Mouse (Mus musculus) CH12.LX (cell line): ENCODE measurements around the gene Bap1. TPM values are rescaled to one million over a fixed set of nuclear protein-coding genes. Genes with fewer than 3 reads are reported as not detected.
A peak's percentile ranks its signal among the peaks of the same experiment; 100 is the strongest.

Experiments used
- DNase-seq: peaks from one replicate; pipeline ENCODE4 v3.0.0-alpha.2; 2013; ENCODE audit errors: extremely low read depth
- H3K27ac ChIP-seq: 2 replicates; pipeline ENCODE4 v1.5.1; 2012; ENCODE audit warnings: low read depth, mild to moderate bottlenecking, control low read depth, moderate library complexity; ENCODE audit not compliant: insufficient read depth
- H3K27me3 ChIP-seq: replicated peaks from 2 replicates; pipeline ENCODE3; 2012; ENCODE audit warnings: inconsistent platforms
- H3K36me3 ChIP-seq, 2 experiments: replicated peaks in 1 of 2; 2 replicates each; pipeline versions ENCODE3 to v1.6.1; 2012; ENCODE audit warnings: inconsistent platforms in 1 of 2, low read length in 1 of 2, mild to moderate bottlenecking in 1 of 2, mixed read lengths in 1 of 2, moderate library complexity in 1 of 2; ENCODE audit not compliant: control insufficient read depth in 1 of 2, insufficient read depth in 1 of 2
- H3K4me1 ChIP-seq, 2 experiments: 2 replicates each; pipeline ENCODE4 v1.6.1; 2012; ENCODE audit warnings: inconsistent platforms in 1 of 2, moderate library complexity in 1 of 2; ENCODE audit not compliant: insufficient read depth in 2 of 2, control insufficient read depth in 1 of 2
- H3K4me2 ChIP-seq: 2 replicates; pipeline ENCODE4 v1.6.1; 2012; ENCODE audit warnings: low read depth, mild to moderate bottlenecking, control low read depth; ENCODE audit not compliant: poor library complexity, insufficient read depth, severe bottlenecking
- H3K4me3 ChIP-seq, 3 experiments: fragments of 150-350 bp in 1 of 3; sonication (generic) in 1 of 3; replicated peaks in 1 of 3; 2 replicates each; pipeline versions ENCODE3 to v1.5.1; 2011 to 2012; ENCODE audit warnings: low read depth in 2 of 3, low read length in 2 of 3, mild to moderate bottlenecking in 2 of 3, moderate library complexity in 2 of 3, control low read depth in 1 of 3, improper control_type of control experiment in 1 of 3, inconsistent platforms in 1 of 3, mixed read lengths in 1 of 3; ENCODE audit not compliant: poor library complexity in 1 of 3
- H3K79me2 ChIP-seq: replicated peaks from 2 replicates; pipeline ENCODE4 v1.6.1; 2012; ENCODE audit warnings: mild to moderate bottlenecking, moderate library complexity; ENCODE audit not compliant: control insufficient read depth, poor library complexity, insufficient read depth, severe bottlenecking; ENCODE audit errors: extremely low read depth
- H3K9ac ChIP-seq: 2 replicates; pipeline ENCODE4 v1.6.1; 2012; ENCODE audit warnings: low read depth, mild to moderate bottlenecking, control low read depth, moderate library complexity; ENCODE audit not compliant: insufficient read depth
- H3K9me3 ChIP-seq: replicated peaks from 2 replicates; pipeline ENCODE3; 2012; ENCODE audit warnings: low read length, inconsistent platforms, mixed read lengths
- CHD1 ChIP-seq: IDR thresholded peaks from 2 replicates; pipeline ENCODE4 v1.6.1; 2012; ENCODE audit warnings: low read depth, low read length, improper control_type of control experiment, inconsistent platforms
- CTCF ChIP-seq, 2 experiments: IDR thresholded peaks in 1 of 2; conservative IDR thresholded peaks in 1 of 2; 2 replicates each; pipeline ENCODE4 v1.5.1; 2011 to 2012; ENCODE audit warnings: low read depth in 2 of 2, low read length in 2 of 2, improper control_type of control experiment in 1 of 2, inconsistent platforms in 1 of 2, mild to moderate bottlenecking in 1 of 2, moderate library complexity in 1 of 2
- E2F4 ChIP-seq: IDR thresholded peaks from 2 replicates; pipeline ENCODE4 v1.6.1; 2011; ENCODE audit warnings: low read depth, low read length, improper control_type of control experiment; ENCODE audit not compliant: insufficient replicate concordance
- EP300 ChIP-seq: IDR thresholded peaks from 2 replicates; pipeline ENCODE4 v1.6.1; 2011; ENCODE audit warnings: low read length, improper control_type of control experiment
- ETS1 ChIP-seq: conservative IDR thresholded peaks from 2 replicates; pipeline ENCODE4 v1.6.1; 2012; ENCODE audit warnings: low read depth, mild to moderate bottlenecking, inconsistent platforms, low read length, improper control_type of control experiment, moderate library complexity
- GABPA ChIP-seq: IDR thresholded peaks from 2 replicates; pipeline ENCODE4 v1.6.1; 2012; ENCODE audit warnings: low read depth, low read length, improper control_type of control experiment, inconsistent platforms; ENCODE audit not compliant: insufficient replicate concordance
- IRF4 ChIP-seq: IDR thresholded peaks from 2 replicates; pipeline ENCODE4 v1.6.1; 2014; ENCODE audit warnings: low read depth, mild to moderate bottlenecking, inconsistent platforms, low read length, improper control_type of control experiment
- MEF2A ChIP-seq: IDR thresholded peaks from 2 replicates; pipeline ENCODE4 v1.6.1; 2014; ENCODE audit warnings: low read depth, mild to moderate bottlenecking, inconsistent platforms, low read length, improper control_type of control experiment, borderline replicate concordance
- MXI1 ChIP-seq: IDR thresholded peaks from 2 replicates; pipeline ENCODE4 v1.6.1; 2011; ENCODE audit warnings: mild to moderate bottlenecking, low read depth, low read length, improper control_type of control experiment
- POLR2A ChIP-seq: IDR thresholded peaks from 2 replicates; pipeline ENCODE4 v1.6.1; 2011; ENCODE audit warnings: low read depth, mild to moderate bottlenecking, improper control_type of control experiment, low read length
- RAD21 ChIP-seq: IDR thresholded peaks from 2 replicates; pipeline ENCODE4 v1.6.1; 2011; ENCODE audit warnings: low read depth, mild to moderate bottlenecking, low read length, improper control_type of control experiment, moderate library complexity
- RCOR1 ChIP-seq: conservative IDR thresholded peaks from 2 replicates; pipeline ENCODE4 v1.6.1; 2012; ENCODE audit warnings: low read depth, mild to moderate bottlenecking, inconsistent platforms, low read length, improper control_type of control experiment
- USF2 ChIP-seq: conservative IDR thresholded peaks from 2 replicates; pipeline ENCODE4 v1.6.1; 2011; ENCODE audit warnings: low read depth, low read length, improper control_type of control experiment
- ZC3H11A ChIP-seq: IDR thresholded peaks from 2 replicates; pipeline ENCODE4 v1.6.1; 2012; ENCODE audit warnings: low read depth, mild to moderate bottlenecking, inconsistent platforms, low read length, improper control_type of control experiment
- ZNF384 ChIP-seq: IDR thresholded peaks from 2 replicates; pipeline ENCODE4 v1.6.1; 2012; ENCODE audit warnings: low read depth, low read length, improper control_type of control experiment, inconsistent platforms
- dilution Hi-C: fragments of 300-500 bp; cut with MboI; formaldehyde crosslinking; loops from 2 replicates; pipeline ENCODE4 v1.14.3; 2020; ENCODE audit warnings: low sequenced_read_pairs; ENCODE audit not compliant: extremely low pct_unique_long_range_greater_than_20kb, extremely low pct_ligation_motif_present
- in situ Hi-C: fragments of 300-500 bp; cut with MboI; formaldehyde crosslinking; loops from 3 replicates; pipeline ENCODE4 v1.14.3; 2019; ENCODE audit warnings: low sequenced_read_pairs, low pct_ligation_motif_present, low pct_unique_long_range_greater_than_20kb, mixed read lengths
- polyA plus RNA-seq: library from polyadenylated mRNA; unstranded; fragments of >175 nt; gene quantifications from 2 replicates; pipeline ENCODE4 v1.2.1, GENCODE M21; 2012; ENCODE audit warnings: low read depth; ENCODE audit not compliant: insufficient read length
- total RNA-seq, 2 experiments: library from RNA; depleted of rRNA; stranded (reverse); fragments of 300-350 nt in 1 of 2; fragments of >200 nt in 1 of 2; gene quantifications; 2 replicates each; pipeline ENCODE4 v1.2.3; 2012 to 2014

Bap1 gene
- total and polyA plus RNA-seq, 3 experiments = 56.6 to 87.7 (median 62.0) TPM

- Histone ChIP-seq H3K4me1 (peaks cover 7 to 24% of the 10 kb centered on the region in 2 experiments; a peak in 3 of 4 replicates), H3K9ac (peak overlapping the region; percentile 93), H3K4me3 (peak overlapping the region; percentile 79 to 97 (median 88)), H3K36me3 (peaks cover 32 to 48% of the 10 kb centered on the region in 2 experiments), H3K27me3 (peaks cover 8% of the 10 kb centered on the region), H3K4me2 (peak overlapping the region; percentile 95), H3K9me3 (no peaks in the 10 kb centered on the region), H3K27ac (peak overlapping the region; percentile 19), H3K79me2 (peaks cover 29% of the 10 kb centered on the region)
- dilution Hi-C loops = no loop called here
- TF ChIP-seq MEF2A (no peak), ETS1 (no peak)
- in situ Hi-C loops = no loop called here
- DNase-seq = peak; percentile 21
These were observed 46.4 kb upstream of the Bap1 start for GRCm38 (mm10) chr14:31204844-31205243.

GRCm38 (mm10) chr14:31205244-31205561, 46.0 kb upstream of the Bap1 start:
- dilution Hi-C loops = no loop called here
- Histone ChIP-seq H3K4me2 (peak overlapping the region; percentile 95), H3K27ac (peak overlapping the region; percentile 19), H3K4me3 (peak overlapping the region; percentile 79 to 97 (median 88))
- TF ChIP-seq CHD1 (no peak), RCOR1 (no peak), GABPA (no peak), RAD21 (no peak), E2F4 (no peak), EP300 (no peak), IRF4 (no peak), ZC3H11A (no peak), ZNF384 (no peak), POLR2A (no peak), USF2 (no peak), MXI1 (no peak), CTCF (conservative IDR thresholded peaks at IDR 0.05 in 1 of 2, IDR thresholded peaks at IDR 0.05 in 1 of 2; ENCODE audit: low read depth in 2 of 2, low read length in 2 of 2) (no peak)
- TF ChIP-seq, all 38 proteins: peak for 0
- in situ Hi-C loops = no loop called here
- Histone ChIP-seq H3K36me3 (peaks cover 30 to 45% of the 10 kb centered on the region in 2 experiments), H3K9ac (peak overlapping the region; percentile 93), H3K79me2 (peaks cover 29% of the 10 kb centered on the region), H3K9me3 (no peaks in the 10 kb centered on the region), H3K4me1 (peaks cover 7 to 24% of the 10 kb centered on the region in 2 experiments; a peak in 3 of 4 replicates), H3K27me3 (peaks cover 10% of the 10 kb centered on the region)
- peak; percentile 24 for DNase-seq
